Mouse (Mus musculus) neural tube, embryonic 13.5 days (tissue): ENCODE results near the gene Zfp36l2. TPM values are rescaled to one million over a fixed set of nuclear protein-coding genes. Genes with fewer than 3 reads are reported as not detected.
A peak's percentile ranks its signal among the peaks of the same experiment; 100 is the strongest.

ENCODE experiments used
- ATAC-seq: fragments of 200-750 bp; cut with Nextera tagmentation; 2 replicates; pipeline ENCODE4 v1.8.0; 2017; ENCODE audit warnings: low read depth, mild to moderate bottlenecking, moderate TSS enrichment, moderate library complexity
- H3K27ac ChIP-seq: fragments of 300-500 bp; sonication (generic); replicated peaks from 2 replicates; pipeline ENCODE4 v1.5.1; 2015; ENCODE audit warnings: moderate library complexity, mild to moderate bottlenecking, inconsistent platforms
- H3K27me3 ChIP-seq: fragments of 300-500 bp; sonication (generic); 2 replicates; pipeline ENCODE4 v1.6.1; 2015; ENCODE audit warnings: mild to moderate bottlenecking, inconsistent platforms
- H3K36me3 ChIP-seq: fragments of 300-500 bp; sonication (generic); 2 replicates; pipeline ENCODE4 v1.6.1; 2015; ENCODE audit warnings: mild to moderate bottlenecking, inconsistent platforms
- H3K4me1 ChIP-seq: fragments of 300-500 bp; sonication (generic); replicated peaks from 2 replicates; pipeline ENCODE4 v1.6.1; 2015; ENCODE audit warnings: inconsistent platforms
- H3K4me2 ChIP-seq: fragments of 300-500 bp; sonication (generic); 2 replicates; pipeline ENCODE4 v1.6.1; 2015; ENCODE audit warnings: inconsistent platforms, mild to moderate bottlenecking, moderate library complexity
- H3K4me3 ChIP-seq: fragments of 300-500 bp; sonication (generic); 2 replicates; pipeline ENCODE4 v1.5.1; 2015; ENCODE audit warnings: mild to moderate bottlenecking, inconsistent platforms
- H3K9ac ChIP-seq: fragments of 300-500 bp; sonication (generic); 2 replicates; pipeline ENCODE4 v1.6.1; 2015; ENCODE audit warnings: moderate library complexity, mild to moderate bottlenecking, inconsistent platforms
- H3K9me3 ChIP-seq: fragments of 300-500 bp; sonication (generic); 2 replicates; pipeline ENCODE4 v1.6.1; 2016; ENCODE audit warnings: inconsistent platforms
- WGBS: fragments of 180-500 bp; shearing (Covaris S2); methylation state at CpG from one replicate; pipeline ENCODE4 v1.1.7; 2015; 5-methylcytosine and 5-hydroxymethylcytosine counted together
- polyA plus RNA-seq: library from polyadenylated mRNA; unstranded; fragments of >200 nt; fragmentation: Nextera tagmentation; extraction: Ambion mirVana; gene quantifications from 2 replicates; pipeline ENCODE4 v1.2.1, GENCODE M21; 2015

The Zfp36l2 gene
- polyA plus RNA-seq, 1 experiment from 2014 or later = 7.0 TPM

DNA sequence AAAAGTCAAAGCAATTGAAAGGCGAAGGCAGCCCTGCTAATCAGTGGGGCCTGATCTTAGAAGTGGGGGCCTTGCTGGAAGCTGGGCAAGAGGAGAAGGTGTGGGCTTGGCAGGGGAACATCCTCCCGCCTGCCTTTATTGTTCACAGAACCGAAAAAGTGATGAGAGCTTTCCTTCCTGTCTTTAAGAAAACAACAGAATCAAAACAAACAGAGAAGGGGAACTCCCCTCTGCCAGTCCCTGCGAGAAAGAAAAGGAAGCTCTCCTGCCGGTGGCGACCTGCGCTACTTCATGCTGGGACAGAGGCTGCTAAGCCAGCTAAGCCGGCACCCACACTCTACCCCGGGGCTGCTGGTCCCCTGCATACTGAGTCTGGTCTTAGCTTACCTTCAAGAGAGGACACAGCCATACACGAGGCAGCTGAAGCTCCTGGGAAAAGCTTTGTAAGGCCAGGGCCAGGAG lies 41.9 kb downstream of the Zfp36l2 start:
- WGBS = 17% methylated on average over 10 of the region's 10 CpGs
- Histone ChIP-seq H3K9me3 (no peaks in the 10 kb centered on the region), H3K27ac (no peak overlapping the region), H3K36me3 (no peaks in the 10 kb centered on the region), H3K4me2 (no peak overlapping the region), H3K4me3 (no peak overlapping the region), H3K4me1 (peaks cover 53% of the 10 kb centered on the region), H3K9ac (no peak overlapping the region), H3K27me3 (no peaks in the 10 kb centered on the region)
- ATAC-seq = no peak

GRCm38 (mm10) chr17:84144762-84145599 lies 42.8 kb downstream of the Zfp36l2 start:
- no peak overlapping the region for H3K4me3 ChIP-seq
- no peaks in the 10 kb centered on the region for H3K9me3 ChIP-seq
- WGBS = 81% methylated on average over 5 of the region's 5 CpGs
- no peak overlapping the region for H3K4me2 ChIP-seq
- H3K36me3 ChIP-seq = no peaks in the 10 kb centered on the region
- H3K27ac ChIP-seq = no peak overlapping the region
- H3K27me3 ChIP-seq = no peaks in the 10 kb centered on the region
- H3K4me1 ChIP-seq = peaks cover 53% of the 10 kb centered on the region
- no peak for ATAC-seq
- H3K9ac ChIP-seq = no peak overlapping the region

DNA sequence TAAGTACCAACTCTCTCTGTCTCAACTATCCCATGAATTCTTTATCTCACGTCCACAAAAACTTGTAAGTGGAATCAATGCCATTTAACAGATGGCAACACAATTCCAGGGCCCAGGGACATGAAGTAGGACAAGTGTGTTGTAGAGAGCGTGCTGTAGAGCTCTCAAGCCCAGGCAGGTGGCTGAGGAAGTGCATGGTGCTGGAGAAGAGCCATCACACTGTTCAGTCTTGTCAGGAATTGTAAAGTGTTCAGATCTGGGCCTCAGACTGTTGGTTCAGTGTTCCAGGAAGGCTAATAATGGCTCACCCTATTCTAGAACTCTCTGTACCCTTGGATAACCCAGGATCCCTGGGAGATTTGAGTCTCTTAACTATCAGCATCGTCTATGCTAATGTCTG lies 43.6 kb downstream of the Zfp36l2 start:
- no peak overlapping the region for H3K4me2 ChIP-seq
- H3K4me3 ChIP-seq = no peak overlapping the region
- ATAC-seq = no peak
- H3K9ac ChIP-seq = no peak overlapping the region
- H3K9me3 ChIP-seq = no peaks in the 10 kb centered on the region
- WGBS = 92% methylated on average over 3 of the region's 3 CpGs
- no peaks in the 10 kb centered on the region for H3K27me3 ChIP-seq
- no peak overlapping the region for H3K27ac ChIP-seq
- no peaks in the 10 kb centered on the region for H3K36me3 ChIP-seq
- H3K4me1 ChIP-seq = peaks cover 48% of the 10 kb centered on the region

DNA sequence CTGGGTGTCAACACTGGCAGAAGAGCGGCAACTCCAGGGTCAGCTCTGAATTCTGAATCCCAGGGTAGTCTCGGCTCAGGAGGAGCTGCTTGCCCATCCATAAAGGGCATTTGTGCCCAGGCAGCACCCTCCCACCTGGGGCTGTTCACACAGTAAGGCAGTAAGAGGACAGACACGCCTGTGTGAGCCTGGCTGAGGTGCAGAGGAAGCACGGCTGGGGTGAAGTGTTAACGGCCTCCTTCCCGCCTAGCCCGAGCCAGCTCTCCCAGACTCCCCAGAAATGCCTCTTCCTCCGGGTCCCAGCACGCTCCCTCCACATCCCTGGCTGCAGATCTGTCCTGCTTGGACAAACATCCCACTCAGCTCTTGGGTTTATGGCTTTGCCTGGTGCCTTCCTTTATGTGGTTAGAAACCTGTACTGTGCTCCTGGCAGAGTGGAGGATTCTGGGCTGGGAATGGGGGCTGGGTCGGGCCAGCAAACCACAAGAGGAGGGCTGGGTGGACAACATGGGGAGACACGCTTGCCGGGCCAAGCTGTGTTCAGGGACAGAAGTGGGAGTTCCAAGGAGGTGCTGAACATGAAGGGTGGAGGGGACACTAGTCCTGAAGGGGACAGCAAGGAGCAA lies 44.4 kb downstream of the Zfp36l2 start:
- Histone ChIP-seq H3K4me2 (no peak overlapping the region), H3K36me3 (no peaks in the 10 kb centered on the region), H3K4me1 (peaks cover 40% of the 10 kb centered on the region), H3K9ac (no peak overlapping the region), H3K27me3 (no peaks in the 10 kb centered on the region), H3K27ac (no peak overlapping the region), H3K9me3 (no peaks in the 10 kb centered on the region), H3K4me3 (no peak overlapping the region)
- no peak for ATAC-seq
- WGBS = 48% methylated on average over 12 of the region's 12 CpGs

DNA sequence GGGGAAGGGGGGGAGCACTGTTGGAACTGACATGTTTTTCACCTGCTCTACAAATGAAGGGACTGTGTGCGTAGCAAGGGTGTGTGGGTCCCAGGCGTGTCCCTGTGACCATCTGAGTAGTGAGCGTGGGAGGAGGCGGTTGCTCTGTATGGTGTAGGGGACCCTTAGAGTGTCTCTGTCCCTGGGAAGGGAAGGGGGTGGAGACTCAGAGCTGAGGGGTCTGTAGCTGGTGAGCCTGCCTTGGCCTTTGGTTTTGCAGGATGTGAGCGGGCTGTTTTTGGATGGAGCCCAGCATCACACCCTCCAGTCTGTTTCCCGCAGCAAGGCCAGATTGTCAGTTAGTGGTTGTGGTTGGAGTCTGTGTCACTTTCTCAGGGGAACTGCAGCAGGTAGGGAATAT lies 46.1 kb downstream of the Zfp36l2 start:
- no peaks in the 10 kb centered on the region for H3K27me3 ChIP-seq
- 79% methylated on average over 6 of the region's 6 CpGs for WGBS
- no peaks in the 10 kb centered on the region for H3K36me3 ChIP-seq
- ATAC-seq = no peak
- peaks cover 31% of the 10 kb centered on the region for H3K4me1 ChIP-seq
- H3K9ac ChIP-seq = no peak overlapping the region
- no peak overlapping the region for H3K4me2 ChIP-seq
- no peak overlapping the region for H3K4me3 ChIP-seq
- no peaks in the 10 kb centered on the region for H3K9me3 ChIP-seq
- H3K27ac ChIP-seq = no peak overlapping the region

DNA sequence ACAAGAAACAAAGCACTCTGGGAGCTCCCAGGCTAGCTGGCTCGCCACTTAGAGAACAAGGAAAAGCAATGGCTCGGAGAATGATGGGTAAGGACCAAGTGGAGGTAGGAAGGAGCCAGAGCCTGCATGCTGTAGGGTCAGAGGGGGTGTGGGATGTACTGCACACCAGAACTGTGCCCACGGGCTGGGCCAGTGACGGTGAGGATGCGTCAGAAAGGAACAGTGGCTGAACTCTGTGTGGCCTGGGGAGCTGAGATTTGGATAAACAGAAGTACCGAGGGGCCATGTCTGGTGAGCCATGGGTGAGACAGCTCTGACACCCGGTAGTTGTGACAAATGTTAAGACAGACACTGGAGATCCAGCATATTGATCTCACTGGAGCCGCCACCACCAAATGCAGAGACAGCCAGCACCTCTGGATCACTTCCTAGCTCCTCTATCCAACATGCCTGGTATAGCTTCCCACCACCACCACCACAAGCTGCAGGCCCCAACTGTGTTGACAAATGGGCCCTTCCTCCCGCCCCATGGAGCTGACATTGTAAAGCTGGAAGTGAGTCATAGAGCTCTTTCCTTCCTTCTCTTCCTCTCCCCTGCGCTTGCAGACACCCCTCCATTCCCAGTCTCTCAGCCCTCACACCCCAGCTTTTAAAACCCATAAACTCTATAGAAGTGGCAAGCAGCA lies 46.8 kb downstream of the Zfp36l2 start:
- no peak for ATAC-seq
- Histone ChIP-seq H3K4me2 (no peak overlapping the region), H3K27me3 (no peaks in the 10 kb centered on the region), H3K4me3 (no peak overlapping the region), H3K9me3 (no peaks in the 10 kb centered on the region), H3K27ac (0 out of 2 replicates have a peak overlapping the region, but pooled peaks have one; percentile 4), H3K4me1 (peaks cover 30% of the 10 kb centered on the region), H3K9ac (no peak overlapping the region), H3K36me3 (no peaks in the 10 kb centered on the region)
- 73% methylated on average over 10 of the region's 10 CpGs for WGBS

DNA sequence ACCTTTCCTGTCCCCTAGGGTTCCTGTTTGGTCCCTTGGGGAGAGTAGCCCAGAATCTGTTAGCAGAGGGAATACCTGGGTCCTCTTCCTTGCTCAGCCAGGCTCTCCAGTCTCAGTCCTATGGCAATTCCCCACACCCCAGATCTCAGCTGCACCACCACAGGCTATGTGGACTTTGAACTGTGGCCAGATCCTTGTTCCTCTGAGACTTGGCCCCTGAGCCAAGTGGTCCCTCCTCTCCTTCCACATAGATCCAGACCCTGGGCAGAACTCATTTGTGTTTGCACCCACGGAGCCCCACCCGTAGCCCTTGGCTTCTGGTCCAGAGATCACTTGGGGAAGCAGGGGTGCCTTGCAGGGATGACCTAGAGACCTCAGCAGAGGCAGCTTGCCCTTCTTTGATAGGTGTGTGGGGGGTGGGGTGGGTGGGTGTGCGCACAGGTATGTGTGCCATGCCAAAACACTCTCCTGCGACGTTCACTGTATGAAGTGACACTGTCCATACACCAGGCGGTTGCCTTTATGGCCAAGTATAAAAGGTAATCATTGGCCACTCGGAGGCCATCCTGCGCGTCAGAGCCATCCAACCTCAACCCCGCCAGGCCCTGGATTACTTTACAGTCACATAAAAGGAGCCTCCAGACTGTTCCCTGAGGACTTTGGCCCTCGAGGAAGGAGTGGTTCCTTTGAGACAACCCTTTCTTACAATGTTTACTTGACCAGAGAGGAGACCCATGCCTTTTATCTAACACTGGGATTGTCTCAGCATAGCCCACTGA lies 50.2 kb downstream of the Zfp36l2 start:
- no peak for ATAC-seq
- no peak overlapping the region for H3K9ac ChIP-seq
- peaks cover 11% of the 10 kb centered on the region; the same call in 1 of the 2 replicates for H3K4me1 ChIP-seq
- no peak overlapping the region for H3K4me2 ChIP-seq
- 56% methylated on average over 11 of the region's 11 CpGs for WGBS
- H3K27me3 ChIP-seq = no peaks in the 10 kb centered on the region
- no peaks in the 10 kb centered on the region for H3K9me3 ChIP-seq
- no peak overlapping the region for H3K27ac ChIP-seq
- H3K36me3 ChIP-seq = no peaks in the 10 kb centered on the region
- H3K4me3 ChIP-seq = no peak overlapping the region

DNA sequence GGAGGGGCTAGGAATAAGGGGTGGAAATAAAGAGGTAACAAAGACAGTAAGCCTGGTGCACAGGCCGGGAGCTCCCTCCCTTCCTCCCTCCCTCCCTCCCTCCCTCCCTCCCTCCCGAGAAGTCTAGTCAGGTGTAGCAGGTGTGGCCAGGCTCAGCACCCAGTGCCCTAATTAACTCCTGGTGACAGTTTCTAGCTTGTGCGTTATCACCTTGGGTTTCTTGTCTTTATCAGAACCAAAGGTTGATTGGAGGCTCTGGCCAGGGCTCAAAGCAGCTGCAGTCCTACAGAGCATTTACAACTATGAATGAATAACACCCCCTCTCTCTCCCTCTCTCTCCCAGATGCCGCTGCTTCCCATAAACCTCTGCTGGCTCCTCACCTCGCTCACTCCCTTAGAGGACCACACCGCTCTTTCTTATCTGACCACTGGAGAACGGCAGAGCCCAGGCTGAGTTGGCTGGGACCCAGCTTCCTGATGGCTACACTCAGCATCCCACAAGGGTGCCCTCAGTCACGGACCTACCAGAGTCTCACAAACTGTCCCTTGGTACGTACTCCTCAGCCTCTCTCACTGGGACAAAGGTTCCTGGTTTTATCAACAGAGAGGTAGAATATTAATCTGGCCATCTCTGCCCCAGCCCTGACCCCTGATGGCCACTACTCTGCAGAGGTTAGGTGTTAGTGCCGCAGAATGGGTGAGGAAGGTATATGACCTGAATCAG lies 50.9 kb downstream of the Zfp36l2 start:
- ATAC-seq = no peak
- Histone ChIP-seq H3K27ac (no peak overlapping the region), H3K4me2 (no peak overlapping the region), H3K36me3 (no peaks in the 10 kb centered on the region), H3K9ac (no peak overlapping the region), H3K9me3 (no peaks in the 10 kb centered on the region), H3K4me3 (no peak overlapping the region), H3K27me3 (no peaks in the 10 kb centered on the region), H3K4me1 (peaks cover 11% of the 10 kb centered on the region; the same call in 1 of the 2 replicates)
- WGBS = 41% methylated on average over 10 of the region's 10 CpGs

- no peak for ATAC-seq
- no peak overlapping the region for H3K4me3 ChIP-seq
- no peak overlapping the region for H3K4me2 ChIP-seq
- H3K4me1 ChIP-seq = peaks cover 11% of the 10 kb centered on the region; the same call in 1 of the 2 replicates
- H3K27ac ChIP-seq = no peak overlapping the region
- H3K36me3 ChIP-seq = no peaks in the 10 kb centered on the region
- WGBS = 75% methylated on average over 4 of the region's 4 CpGs
- H3K27me3 ChIP-seq = no peaks in the 10 kb centered on the region
- no peak overlapping the region for H3K9ac ChIP-seq
- no peaks in the 10 kb centered on the region for H3K9me3 ChIP-seq
Measured at GRCm38 (mm10) chr17:84136217-84136616, 51.5 kb downstream of the Zfp36l2 start.

GRCm38 (mm10) chr17:84135243-84135642 lies 52.5 kb downstream of the Zfp36l2 start:
- Histone ChIP-seq H3K4me3 (no peak overlapping the region), H3K9ac (no peak overlapping the region), H3K27me3 (no peaks in the 10 kb centered on the region), H3K4me2 (no peak overlapping the region), H3K36me3 (no peaks in the 10 kb centered on the region), H3K27ac (no peak overlapping the region), H3K4me1 (peaks cover 11% of the 10 kb centered on the region; the same call in 1 of the 2 replicates), H3K9me3 (no peaks in the 10 kb centered on the region)
- ATAC-seq = no peak
- WGBS = 67% methylated on average over 7 of the region's 7 CpGs
